Mouse (Mus musculus): ENCODE data around the gene 6720489N17Rik.

- TF ChIP-seq POLR2A (IDR thresholded peaks at IDR 0.05; ENCODE audit: borderline replicate concordance, low read depth, low read length) (no peak), CTCF (IDR thresholded peaks at IDR 0.05; ENCODE audit: low read depth, low read length) (no peak)
Measured at GRCm38 (mm10) chr13:62653369-62653743, 29.4 kb upstream of the 6720489N17Rik start.

All from bone marrow macrophage, adult 2 months (primary cell).